Mouse (Mus musculus): ENCODE data around the gene Hand2.

GRCm38 (mm10) chr8:57360493-57360892, 39.7 kb downstream of the Hand2 start:
- TF ChIP-seq CTCF (IDR thresholded peaks at IDR 0.05; ENCODE audit: low read depth, low read length), result no peak
- TF ChIP-seq POLR2A (IDR thresholded peaks at IDR 0.05; ENCODE audit: extremely low read depth, insufficient read depth, low read length), result no peak

Data from liver, adult 2 months (tissue).